Mouse (Mus musculus) liver, embryonic 14.5 days (tissue): Measurements from ENCODE around the gene Gmds. TPM values are rescaled to one million over a fixed set of nuclear protein-coding genes. Genes with fewer than 3 reads are reported as not detected.

ENCODE experiments used
- ATAC-seq: fragments of 200-750 bp; cut with Nextera tagmentation; 2 replicates; pipeline ENCODE4 v1.8.0; 2017; ENCODE audit warnings: moderate number of reproducible peaks, mild to moderate bottlenecking, moderate library complexity; ENCODE audit not compliant: insufficient read depth
- DNase-seq, 3 experiments: peaks; one replicate each; pipeline ENCODE4 v3.0.0-alpha.2; 2012 to 2013; ENCODE audit warnings: low read depth in 3 of 3, low spot score in 3 of 3
- H3K27ac ChIP-seq: fragments of 300-500 bp; sonication (generic); 2 replicates; pipeline ENCODE4 v1.5.1; 2014; ENCODE audit warnings: moderate library complexity, mild to moderate bottlenecking, control low read depth, inconsistent platforms
- H3K27me3 ChIP-seq: fragments of 300-500 bp; sonication (generic); 2 replicates; pipeline ENCODE4 v1.6.1; 2014; ENCODE audit warnings: mild to moderate bottlenecking, low read length, moderate library complexity; ENCODE audit not compliant: control insufficient read depth, insufficient read depth
- H3K36me3 ChIP-seq: fragments of 300-500 bp; sonication (generic); replicated peaks from 2 replicates; pipeline ENCODE4 v1.6.1; 2014; ENCODE audit warnings: low read depth; ENCODE audit not compliant: control insufficient read depth, insufficient read depth
- H3K4me1 ChIP-seq, 2 experiments: fragments of 200-500 bp in 1 of 2; fragments of 300-500 bp in 1 of 2; sonication (generic) in 1 of 2; replicated peaks; 2 replicates each; pipeline ENCODE4 v1.6.1; 2012 to 2014; ENCODE audit warnings: antibody characterized with exemption in 1 of 2, inconsistent platforms in 1 of 2, low read length in 1 of 2; ENCODE audit not compliant: control insufficient read depth in 2 of 2, insufficient read depth in 2 of 2
- H3K4me2 ChIP-seq: fragments of 300-500 bp; sonication (generic); 2 replicates; pipeline ENCODE4 v1.6.1; 2014; ENCODE audit warnings: low read depth, mild to moderate bottlenecking, control low read depth, moderate library complexity
- H3K4me3 ChIP-seq, 2 experiments: fragments of 200-500 bp in 1 of 2; fragments of 300-500 bp in 1 of 2; sonication (generic) in 1 of 2; 2 replicates each; pipeline ENCODE4 v1.5.1; 2012 to 2014; ENCODE audit warnings: low read depth in 2 of 2, low read length in 2 of 2, mild to moderate bottlenecking in 2 of 2, control low read depth in 1 of 2, inconsistent platforms in 1 of 2, moderate library complexity in 1 of 2; ENCODE audit not compliant: insufficient read depth in 1 of 2
- H3K9ac ChIP-seq: fragments of 300-500 bp; sonication (generic); replicated peaks from 2 replicates; pipeline ENCODE4 v1.6.1; 2014; ENCODE audit warnings: mild to moderate bottlenecking, control low read depth, moderate library complexity
- H3K9me3 ChIP-seq: fragments of 300-500 bp; sonication (generic); 2 replicates; pipeline ENCODE4 v1.6.1; 2016; ENCODE audit warnings: low read length, mixed read lengths; ENCODE audit not compliant: control insufficient read depth
- CTCF ChIP-seq: IDR thresholded peaks from 2 replicates; pipeline ENCODE4 v1.5.1; 2016; ENCODE audit warnings: antibody characterized with exemption, low read depth, control low read depth
- EP300 ChIP-seq: IDR thresholded peaks from 2 replicates; pipeline ENCODE4 v1.6.1; 2016; ENCODE audit warnings: antibody characterized with exemption, low read depth
- WGBS: fragments of 180-500 bp; shearing (Covaris S2); extraction: QIAGEN DNeasy Blood & Tissue Kit; methylation state at CpG from one replicate; pipeline ENCODE4 v1.1.7; 2014; ENCODE audit not compliant: insufficient replicate concordance; 5-methylcytosine and 5-hydroxymethylcytosine counted together
- polyA plus RNA-seq, 2 experiments: library from polyadenylated mRNA; depleted of rRNA in 1 of 2; stranded (reverse) in 1 of 2; unstranded in 1 of 2; fragments of >200 nt; fragmentation: Nextera tagmentation in 1 of 2; extraction: Ambion mirVana in 1 of 2; gene quantifications; 2 replicates each; pipeline versions ENCODE4 v1.2.1 to v1.2.3; 2012 to 2014

Gmds gene
- polyA plus RNA-seq, 2 experiments: 3.7 to 7.4 TPM

DNA sequence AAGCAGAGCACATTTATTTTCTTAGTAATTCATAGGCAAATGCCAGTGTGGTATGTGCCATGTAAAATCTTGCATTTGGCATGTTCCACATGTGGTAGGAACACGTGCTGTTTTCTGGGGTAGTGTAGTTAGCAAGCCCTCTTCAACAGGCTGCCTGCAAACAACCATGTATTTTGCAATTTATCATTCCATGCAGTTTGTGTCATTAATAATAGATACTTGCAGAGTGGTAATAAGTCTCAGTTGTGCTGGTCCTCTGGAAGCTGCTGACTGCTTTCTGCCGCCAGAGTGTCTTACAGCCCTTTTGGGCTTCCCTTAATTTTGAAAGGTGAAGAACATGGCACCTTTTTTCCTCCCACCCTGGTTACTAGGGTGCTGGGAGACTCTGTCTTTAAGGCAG is 525.8 kb downstream of the Gmds start:
- Histone ChIP-seq H3K27me3 (peaks cover 72% of the 10 kb centered on the region), H3K4me2 (no peak overlapping the region), H3K9me3 (no peaks in the 10 kb centered on the region), H3K36me3 (no peaks in the 10 kb centered on the region), H3K4me1 (no peaks in the 10 kb centered on the region), H3K9ac (no peak overlapping the region), H3K27ac (no peak overlapping the region), H3K4me3 (no peak overlapping the region)
- ATAC-seq: no peak
- no peak for DNase-seq
- WGBS: 62% methylated on average over 2 of the region's 2 CpGs
- TF ChIP-seq EP300: no peak
- no peak for TF ChIP-seq CTCF

DNA sequence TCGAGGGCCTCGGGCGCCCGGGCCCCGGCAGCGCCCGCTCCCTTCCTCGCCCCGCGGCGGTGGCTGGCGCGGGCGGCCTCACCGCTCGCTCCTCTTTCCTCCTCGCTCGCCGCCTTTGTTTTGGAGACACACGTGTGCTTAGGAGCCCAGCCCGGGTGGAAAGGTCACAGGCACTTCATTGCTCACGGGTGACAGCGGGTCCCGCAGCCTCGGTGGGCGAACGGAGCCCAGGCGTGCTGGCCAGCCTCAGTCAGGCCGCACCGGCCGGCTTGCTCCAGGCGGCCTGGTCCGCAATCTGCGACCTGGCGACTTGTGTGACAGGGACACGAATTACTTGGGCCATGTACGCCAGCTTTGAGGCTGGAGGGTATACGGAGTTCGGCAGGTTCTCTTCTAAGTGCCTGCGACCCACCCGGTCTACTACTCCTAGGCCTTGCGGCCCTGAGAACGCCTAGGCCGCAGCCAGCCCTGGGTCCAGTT is 527.0 kb downstream of the Gmds start:
- Histone ChIP-seq H3K4me2 (peak overlapping the region; percentile 34), H3K9me3 (no peaks in the 10 kb centered on the region), H3K4me3 (peak overlapping the region in 1 of 2 experiments; percentile 25; a peak in 1 of 4 replicates), H3K4me1 (no peaks in the 10 kb centered on the region), H3K27ac (no peak overlapping the region), H3K9ac (no peak overlapping the region), H3K36me3 (no peaks in the 10 kb centered on the region), H3K27me3 (peaks cover 83% of the 10 kb centered on the region)
- 17% methylated on average over 40 of the region's 44 CpGs for WGBS
- ATAC-seq (no peak), DNase-seq (no peak)
- TF ChIP-seq CTCF (no peak), EP300 (no peak)

DNA sequence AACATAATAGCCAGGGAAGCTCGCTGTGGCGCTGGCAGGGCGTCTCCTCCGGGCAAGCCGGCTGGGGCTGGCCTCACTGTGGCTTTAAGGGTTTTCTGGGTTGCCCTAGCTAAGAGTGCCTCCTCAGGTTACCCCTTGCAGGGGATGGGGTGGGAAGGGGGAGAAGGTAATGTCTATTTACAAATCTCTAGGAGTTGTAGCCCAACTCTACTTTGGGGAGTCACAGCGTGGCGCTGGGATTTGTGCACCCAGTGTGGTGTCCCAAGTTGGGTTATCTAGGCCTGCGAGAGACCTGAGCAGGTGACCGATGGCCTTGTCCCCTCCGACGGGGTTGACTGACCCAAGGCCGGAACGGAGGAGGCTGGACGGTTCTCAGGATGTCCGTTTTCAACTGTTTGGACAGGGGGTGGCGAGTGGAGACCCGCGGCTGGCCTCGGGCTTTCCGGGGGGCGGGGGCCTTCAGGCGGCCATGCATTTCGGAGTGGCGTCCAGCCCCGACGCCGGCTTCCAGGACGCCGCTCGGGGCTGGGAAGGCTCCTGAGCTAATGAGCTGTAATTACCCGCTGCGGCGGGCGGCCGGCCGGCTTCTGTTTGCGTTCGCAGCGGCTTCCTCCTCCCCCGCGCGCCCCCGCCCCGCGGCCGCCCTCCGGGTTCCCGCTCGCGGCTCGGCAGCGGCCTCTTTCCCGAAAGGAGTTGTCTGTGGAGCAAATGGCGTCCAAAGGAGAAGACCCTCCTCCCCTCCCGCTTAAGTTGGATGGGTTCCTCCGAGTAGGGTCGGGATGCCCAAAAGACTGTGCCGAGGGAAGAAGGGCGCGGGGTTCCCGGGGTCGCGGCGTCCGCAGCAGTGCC is 527.6 kb downstream of the Gmds start:
- H3K4me3 ChIP-seq: peak overlapping the region in 1 of 2 experiments; percentile 25; a peak in 1 of 4 replicates
- peaks cover 90% of the 10 kb centered on the region for H3K27me3 ChIP-seq
- H3K36me3 ChIP-seq: no peaks in the 10 kb centered on the region
- DNase-seq (no peak), ATAC-seq (no peak)
- no peak overlapping the region for H3K27ac ChIP-seq
- H3K9ac ChIP-seq: no peak overlapping the region
- TF ChIP-seq EP300: no peak
- TF ChIP-seq CTCF: no peak
- H3K4me2 ChIP-seq: peak overlapping the region; percentile 34
- no peaks in the 10 kb centered on the region for H3K9me3 ChIP-seq
- no peaks in the 10 kb centered on the region for H3K4me1 ChIP-seq
- 2% methylated on average over 59 of the region's 65 CpGs for WGBS

DNA sequence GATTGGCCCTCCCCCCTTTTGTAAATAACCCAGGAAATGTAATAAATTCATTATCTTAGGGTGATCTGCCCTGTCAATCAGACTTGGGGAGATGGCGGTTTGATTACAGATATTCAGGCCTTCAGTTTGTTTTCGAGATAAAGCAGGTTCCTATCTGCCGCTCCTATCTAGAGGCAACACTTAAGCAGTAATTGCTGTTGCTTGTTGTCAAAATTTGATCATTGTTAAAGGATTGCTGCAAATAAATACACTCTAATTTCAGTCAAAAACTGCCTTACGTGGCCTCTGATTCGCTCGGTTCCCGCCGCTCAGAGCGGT is 528.2 kb downstream of the Gmds start:
- Histone ChIP-seq H3K4me2 (no peak overlapping the region), H3K4me1 (no peaks in the 10 kb centered on the region), H3K27me3 (peaks cover 93% of the 10 kb centered on the region), H3K36me3 (no peaks in the 10 kb centered on the region), H3K9me3 (no peaks in the 10 kb centered on the region), H3K27ac (no peak overlapping the region), H3K9ac (no peak overlapping the region), H3K4me3 (no peak overlapping the region)
- no peak for TF ChIP-seq CTCF
- no peak for TF ChIP-seq EP300
- DNase-seq (no peak), ATAC-seq (no peak)
- 3% methylated on average over 9 of the region's 9 CpGs for WGBS

DNA sequence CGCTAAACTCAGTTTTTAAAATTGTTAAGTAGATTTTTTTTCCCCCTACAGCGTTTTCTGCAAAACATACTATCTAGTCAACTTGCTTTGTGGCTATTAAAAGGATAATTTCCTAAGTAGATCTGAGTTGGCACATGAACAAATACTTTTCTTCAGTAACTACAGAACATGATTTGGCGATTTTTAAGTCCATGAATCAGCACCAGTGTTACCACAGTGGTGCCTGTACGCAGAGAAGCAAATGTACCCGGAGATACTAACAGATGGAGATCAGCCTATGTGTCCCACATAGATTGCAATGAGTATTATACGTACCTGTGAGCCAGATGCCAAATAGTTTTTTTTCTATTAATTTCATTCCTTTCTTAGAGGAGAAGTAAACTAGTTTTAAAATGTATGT is 528.8 kb downstream of the Gmds start:
- DNase-seq (no peak), ATAC-seq (no peak)
- H3K9ac ChIP-seq: no peak overlapping the region
- no peak overlapping the region for H3K4me3 ChIP-seq
- H3K36me3 ChIP-seq: no peaks in the 10 kb centered on the region
- H3K4me1 ChIP-seq: no peaks in the 10 kb centered on the region
- 16% methylated on average over 6 of the region's 6 CpGs for WGBS
- H3K4me2 ChIP-seq: no peak overlapping the region
- TF ChIP-seq EP300 (no peak), CTCF (no peak)
- no peaks in the 10 kb centered on the region for H3K9me3 ChIP-seq
- H3K27ac ChIP-seq: no peak overlapping the region
- H3K27me3 ChIP-seq: peaks cover 96% of the 10 kb centered on the region
